Mouse (Mus musculus) heart, postnatal 0 days (tissue): ENCODE measurements around the gene Tmem150a. TPM values are rescaled to one million over a fixed set of nuclear protein-coding genes. Genes with fewer than 3 reads are reported as not detected.

Experiments used
- ATAC-seq: fragments of 200-750 bp; cut with Nextera tagmentation; 2 replicates; pipeline ENCODE4 v1.8.0; 2017; ENCODE audit warnings: low read depth, moderate number of reproducible peaks, moderate library complexity; ENCODE audit not compliant: insufficient read depth
- DNase-seq: peaks from one replicate; pipeline ENCODE4 v3.0.0-alpha.2; 2016; ENCODE audit warnings: low spot score
- H3K27ac ChIP-seq: fragments of 300-500 bp; sonication (generic); 2 replicates; pipeline ENCODE4 v1.5.1; 2014; ENCODE audit warnings: low read depth, mild to moderate bottlenecking
- H3K27me3 ChIP-seq: fragments of 300-500 bp; sonication (generic); 2 replicates; pipeline ENCODE4 v1.6.1; 2014; ENCODE audit warnings: low read length, mixed read lengths; ENCODE audit not compliant: control insufficient read depth, insufficient read depth
- H3K36me3 ChIP-seq: fragments of 300-500 bp; sonication (generic); replicated peaks from 2 replicates; pipeline ENCODE4 v1.6.1; 2014; ENCODE audit warnings: low read length, mixed read lengths; ENCODE audit not compliant: control insufficient read depth, insufficient read depth
- H3K4me1 ChIP-seq: fragments of 300-500 bp; sonication (generic); 2 replicates; pipeline ENCODE4 v1.6.1; 2014; ENCODE audit warnings: antibody characterized with exemption; ENCODE audit not compliant: control insufficient read depth, insufficient read depth
- H3K4me2 ChIP-seq: fragments of 300-500 bp; sonication (generic); 2 replicates; pipeline ENCODE4 v1.6.1; 2014; ENCODE audit warnings: low read depth, mild to moderate bottlenecking, low read length, moderate library complexity
- H3K4me3 ChIP-seq: fragments of 300-500 bp; sonication (generic); 2 replicates; pipeline ENCODE4 v1.5.1; 2014; ENCODE audit warnings: low read depth, low read length
- H3K9ac ChIP-seq: fragments of 300-500 bp; sonication (generic); replicated peaks from 2 replicates; pipeline ENCODE4 v1.6.1; 2014; ENCODE audit warnings: low read depth, low read length, mixed read lengths
- H3K9me3 ChIP-seq: fragments of 300-500 bp; sonication (generic); replicated peaks from 2 replicates; pipeline ENCODE4 v1.6.1; 2016; ENCODE audit warnings: low read length; ENCODE audit not compliant: control insufficient read depth
- CTCF ChIP-seq: IDR thresholded peaks from 2 replicates; pipeline ENCODE4 v1.5.1; 2016; ENCODE audit warnings: antibody characterized with exemption, control low read depth, low read depth
- EP300 ChIP-seq: IDR thresholded peaks from 2 replicates; pipeline ENCODE4 v1.6.1; 2016; ENCODE audit warnings: antibody characterized with exemption, low read depth
- WGBS: fragments of 180-500 bp; shearing (Covaris S2); extraction: QIAGEN DNeasy Blood & Tissue Kit; methylation state at CpG from one replicate; pipeline ENCODE4 v1.1.7; 2014; 5-methylcytosine and 5-hydroxymethylcytosine counted together
- polyA plus RNA-seq: library from polyadenylated mRNA; unstranded; fragments of >200 nt; fragmentation: Nextera tagmentation; extraction: Ambion mirVana; gene quantifications from 2 replicates; pipeline ENCODE4 v1.2.1, GENCODE M21; 2015
- total RNA-seq: library from RNA; depleted of rRNA; stranded (reverse); fragments of >200 nt; gene quantifications from 2 replicates; pipeline ENCODE4 v1.2.3, GENCODE M21; 2014; ENCODE audit warnings: low replicate concordance

Tmem150a gene
- total and polyA plus RNA-seq, 2 experiments from 2014 or later, result 8.0 to 23.2 TPM

GRCm38 (mm10) chr6:72352636-72353405 lies 2.4 kb upstream of the Tmem150a start:
- peaks cover 26% of the 10 kb centered on the region for H3K36me3 ChIP-seq
- no peak overlapping the region for H3K9ac ChIP-seq
- H3K4me2 ChIP-seq, result no peak overlapping the region
- H3K9me3 ChIP-seq, result no peaks in the 10 kb centered on the region
- peaks cover 29% of the 10 kb centered on the region for H3K4me1 ChIP-seq
- peak overlapping the region; percentile 46; the same call in 1 of the 2 replicates for H3K27ac ChIP-seq
- ATAC-seq (no peak), DNase-seq (no peak)
- H3K4me3 ChIP-seq, result no peak overlapping the region
- no peak for TF ChIP-seq CTCF
- no peak for TF ChIP-seq EP300
- H3K27me3 ChIP-seq, result no peaks in the 10 kb centered on the region
- 42% methylated on average over 5 of the region's 5 CpGs for WGBS

- peaks cover 29% of the 10 kb centered on the region for H3K36me3 ChIP-seq
- H3K9me3 ChIP-seq, result no peaks in the 10 kb centered on the region
- 77% methylated on average over 1 of the region's 1 CpGs for WGBS
- ATAC-seq (no peak), DNase-seq (no peak)
- H3K4me1 ChIP-seq, result peaks cover 21% of the 10 kb centered on the region
- TF ChIP-seq CTCF (no peak), EP300 (no peak)
- no peak overlapping the region for H3K9ac ChIP-seq
- no peaks in the 10 kb centered on the region for H3K27me3 ChIP-seq
- H3K27ac ChIP-seq, result no peak overlapping the region
- no peak overlapping the region for H3K4me3 ChIP-seq
- H3K4me2 ChIP-seq, result no peak overlapping the region
These were observed 1.2 kb upstream of the Tmem150a start for GRCm38 (mm10) chr6:72354025-72354424.

- peak overlapping the region; percentile 72 for H3K4me3 ChIP-seq
- 19% methylated on average over 8 of the region's 8 CpGs for WGBS
- H3K36me3 ChIP-seq, result peaks cover 22% of the 10 kb centered on the region
- no peak for ATAC-seq
- no peaks in the 10 kb centered on the region for H3K27me3 ChIP-seq
- TF ChIP-seq EP300 (no peak), CTCF (no peak)
- H3K9me3 ChIP-seq, result no peaks in the 10 kb centered on the region
- H3K27ac ChIP-seq, result no peak overlapping the region
- H3K4me1 ChIP-seq, result peaks cover 22% of the 10 kb centered on the region
- H3K4me2 ChIP-seq, result peak overlapping the region; percentile 93
- H3K9ac ChIP-seq, result peak overlapping the region; percentile 52
- no peak for DNase-seq
These were observed 820 bp downstream of the Tmem150a start for GRCm38 (mm10) chr6:72356001-72356532.

- WGBS, result 51% methylated on average over 5 of the region's 5 CpGs
- DNase-seq (no peak), ATAC-seq (no peak)
- H3K4me1 ChIP-seq, result peaks cover 27% of the 10 kb centered on the region
- no peak overlapping the region for H3K27ac ChIP-seq
- no peaks in the 10 kb centered on the region for H3K27me3 ChIP-seq
- H3K9ac ChIP-seq, result no peak overlapping the region
- peaks cover 21% of the 10 kb centered on the region for H3K36me3 ChIP-seq
- H3K4me2 ChIP-seq, result no peak overlapping the region
- H3K4me3 ChIP-seq, result no peak overlapping the region
- no peak for TF ChIP-seq CTCF
- TF ChIP-seq EP300, result no peak
- H3K9me3 ChIP-seq, result no peaks in the 10 kb centered on the region
These were observed 2.2 kb downstream of the Tmem150a start for GRCm38 (mm10) chr6:72357164-72358079.

- WGBS, result 92% methylated on average over 10 of the region's 10 CpGs
- peaks cover 19% of the 10 kb centered on the region for H3K4me1 ChIP-seq
- TF ChIP-seq EP300 (no peak), CTCF (no peak)
- H3K4me3 ChIP-seq, result no peak overlapping the region
- ATAC-seq, result no peak
- H3K9ac ChIP-seq, result no peak overlapping the region
- H3K9me3 ChIP-seq, result no peaks in the 10 kb centered on the region
- no peak for DNase-seq
- no peaks in the 10 kb centered on the region for H3K27me3 ChIP-seq
- H3K36me3 ChIP-seq, result peaks cover 21% of the 10 kb centered on the region
- H3K27ac ChIP-seq, result no peak overlapping the region
- no peak overlapping the region for H3K4me2 ChIP-seq
These were observed 3.0 kb downstream of the Tmem150a start for GRCm38 (mm10) chr6:72358086-72358764.
